Mouse (Mus musculus): Measurements from ENCODE around the gene Nusap1.
"Not testable (repeated sequence)": the region's sequence is repeated elsewhere in the genome, so short reads cannot be mapped to it uniquely, and the experiment has no call there.

Gene Nusap1

DNA sequence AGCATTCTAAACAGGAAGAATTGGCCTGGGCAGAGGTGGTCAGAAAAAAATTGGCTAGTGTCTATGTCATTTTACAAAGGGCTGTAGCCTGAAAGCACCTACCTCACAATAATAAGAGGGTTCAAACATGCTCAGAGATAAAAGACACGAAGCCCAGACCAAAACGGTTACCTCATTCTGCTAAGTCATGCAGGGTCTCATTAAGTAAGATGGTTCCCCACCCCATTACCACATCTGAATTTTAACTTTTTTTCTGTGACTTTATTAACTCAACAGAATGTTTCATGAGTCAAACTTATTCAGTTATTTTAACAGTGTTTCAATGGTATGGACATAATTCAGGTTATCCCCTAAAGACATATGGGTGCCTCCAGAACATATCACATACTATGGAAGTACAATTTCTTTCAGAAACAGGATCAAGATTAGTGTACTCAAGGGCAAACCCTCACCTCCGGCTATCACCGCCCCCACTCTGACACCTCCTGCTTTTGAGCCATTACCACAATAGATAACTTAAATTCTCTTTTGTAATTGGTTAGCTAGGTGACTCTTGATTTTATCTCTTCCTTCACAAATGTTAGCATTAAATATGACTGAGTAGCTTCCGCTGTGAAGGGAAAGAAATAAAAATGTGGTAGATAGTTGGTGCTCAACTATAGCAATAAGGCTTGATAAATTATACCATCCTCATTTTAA lies 23.3 kb downstream of the Nusap1 start:
- no peak for DNase-seq (ENCODE audit: inconsistent age in 2 of 2, low spot score in 1 of 2)

GRCm38 (mm10) chr2:119644254-119644653 lies 26.2 kb downstream of the Nusap1 start:
- no peak for DNase-seq (ENCODE audit: inconsistent age in 2 of 2, low spot score in 1 of 2)

DNA sequence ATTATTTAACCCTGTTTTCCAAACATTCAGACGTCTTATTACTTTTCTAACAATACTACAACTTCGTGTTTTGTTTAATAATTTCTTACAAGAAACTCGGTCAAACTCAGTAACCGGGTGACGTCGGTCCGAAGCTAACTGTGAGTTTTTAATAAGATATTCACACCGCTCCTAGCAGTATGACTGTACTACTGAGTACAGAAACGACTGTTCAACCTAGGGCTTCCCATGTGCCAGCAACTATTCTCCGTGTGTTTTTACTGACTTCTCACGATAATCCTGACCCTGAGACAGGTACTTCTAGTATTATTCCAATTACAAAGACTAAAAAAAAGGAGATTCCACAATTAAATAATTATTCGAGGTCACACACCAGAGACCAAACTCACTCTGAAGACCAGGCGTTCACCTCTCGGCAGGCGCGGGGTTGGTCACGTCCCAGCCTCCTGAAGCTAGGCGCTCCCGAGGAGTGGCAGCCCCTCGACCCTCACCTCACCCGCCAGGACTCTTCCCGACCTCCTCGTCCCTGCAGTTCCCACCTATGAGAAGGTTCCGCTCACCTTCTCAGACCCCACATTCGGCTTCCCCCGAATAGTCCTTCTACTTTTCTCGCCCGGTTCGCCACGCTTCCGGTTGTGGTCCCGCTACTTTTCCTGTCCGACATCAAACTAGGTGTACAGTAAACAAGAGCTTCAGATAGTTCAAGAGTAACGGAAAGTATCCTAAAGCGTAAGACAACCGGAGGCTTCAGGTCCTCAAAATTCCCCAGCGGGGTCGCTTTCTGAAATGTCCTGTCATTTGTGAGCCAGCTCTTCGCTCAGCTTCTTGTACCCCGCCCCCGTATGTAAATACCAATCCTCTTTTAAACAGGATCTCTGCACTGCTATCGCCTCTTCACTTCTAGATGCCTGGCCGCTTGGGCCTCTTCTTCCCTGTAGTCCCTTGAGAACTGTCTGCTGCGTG lies 44.4 kb downstream of the Nusap1 start, which contains the start of gene Ndufaf1:
Ndufaf1 (minus strand) TSS at position 608 of the 963 bp plus-strand sequence.
- DNase-seq (ENCODE audit: inconsistent age in 2 of 2, low spot score in 1 of 2) = peak; percentile 83 to 96

GRCm38 (mm10) chr2:119665744-119666143 lies 47.6 kb downstream of the Nusap1 start:
- not testable (repeated sequence) for DNase-seq (ENCODE audit: inconsistent age in 2 of 2, low spot score in 1 of 2)

- DNase-seq (ENCODE audit: inconsistent age in 2 of 2, low spot score in 1 of 2) = peak; percentile 11 to 62
Observed at GRCm38 (mm10) chr2:119669010-119669409, 50.9 kb downstream of the Nusap1 start.

DNA sequence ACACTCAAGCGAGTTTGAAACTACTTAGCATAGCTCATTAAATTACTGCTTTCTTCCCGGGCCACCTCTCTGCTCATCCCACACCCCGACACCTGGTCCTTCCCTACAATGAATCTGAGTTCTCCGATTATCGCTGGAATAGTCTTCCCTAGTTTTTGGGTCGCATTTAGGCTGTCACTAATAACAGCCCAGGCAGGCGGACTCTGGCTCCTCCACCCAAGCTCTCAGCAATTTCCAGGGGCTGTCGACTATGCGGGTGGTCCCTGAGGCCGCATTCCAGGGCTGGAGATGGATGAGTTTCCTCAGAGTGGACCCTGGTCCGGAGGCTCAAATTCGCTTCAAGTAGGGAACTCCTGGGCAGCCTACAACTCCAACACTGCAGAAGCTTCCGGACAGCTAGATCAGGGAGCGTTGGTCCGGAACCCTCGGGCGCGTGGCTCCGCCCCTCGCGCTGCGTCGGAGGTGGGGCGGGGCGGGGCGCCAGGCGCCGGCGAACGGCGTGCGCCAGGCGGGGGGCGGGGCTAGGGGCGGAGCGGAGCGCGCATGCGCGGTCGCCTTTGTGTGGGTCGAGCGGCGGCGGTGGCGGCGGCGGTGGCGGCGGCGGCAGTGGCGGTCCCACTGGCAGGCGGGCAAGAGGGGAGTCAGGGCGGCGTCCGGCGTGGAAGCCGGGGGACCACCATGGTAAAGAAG lies 56.6 kb downstream of the Nusap1 start, which contains the start of gene Rtf1:
Rtf1 (plus strand) TSS at position 544 of the 690 bp plus-strand sequence.
- DNase-seq (ENCODE audit: inconsistent age in 2 of 2, low spot score in 1 of 2) = peak; percentile 95 to 98

DNA sequence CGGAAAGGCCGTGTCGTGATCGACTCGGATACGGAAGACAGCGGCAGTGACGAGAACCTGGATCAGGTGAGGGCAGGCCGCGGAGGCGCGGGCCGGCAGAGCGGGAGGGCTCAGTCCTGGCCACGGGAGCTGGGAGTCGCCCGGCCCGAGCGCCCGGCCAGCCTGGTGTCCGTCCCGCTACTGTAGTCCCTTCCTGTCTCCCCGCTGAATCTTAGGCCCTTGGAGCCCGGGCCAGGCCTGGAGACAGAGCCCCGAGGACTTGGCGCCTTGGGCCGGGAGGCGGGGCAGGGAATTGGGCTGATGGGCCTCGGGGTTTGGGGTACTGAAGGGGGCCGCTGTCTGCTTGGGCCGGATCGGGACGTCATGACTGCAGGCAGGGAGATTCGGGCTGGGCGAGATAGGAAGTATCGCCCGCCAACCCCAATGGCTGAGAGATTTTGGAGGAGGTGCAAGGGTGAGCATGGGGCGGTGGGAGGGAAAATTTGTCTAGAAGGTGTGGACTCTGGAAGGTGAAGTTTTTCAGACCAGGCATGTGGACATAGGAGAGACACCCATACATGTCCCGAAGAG lies 57.2 kb downstream of the Nusap1 start:
- no peak for DNase-seq (ENCODE audit: inconsistent age in 2 of 2, low spot score in 1 of 2)

DNA sequence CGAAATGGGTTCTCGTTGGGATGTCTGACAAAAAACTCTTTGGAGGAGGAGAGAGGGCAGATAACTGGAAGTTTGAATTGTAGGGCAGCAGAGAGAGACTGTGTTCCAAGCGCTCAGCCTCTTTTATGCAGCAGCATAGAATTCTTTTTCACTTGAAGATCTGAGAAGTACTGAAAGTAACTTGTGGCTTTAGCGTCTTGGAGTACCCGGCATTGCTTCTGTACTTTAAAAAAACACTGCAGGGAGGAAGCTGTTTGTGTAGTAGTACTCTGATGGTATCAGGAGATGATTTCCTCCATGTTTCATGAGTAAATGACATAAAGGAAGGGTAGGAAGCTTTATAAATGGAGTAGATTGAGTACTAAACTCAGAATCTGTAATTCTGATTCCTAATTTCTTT lies 57.7 kb downstream of the Nusap1 start:
- DNase-seq (ENCODE audit: inconsistent age in 2 of 2, low spot score in 1 of 2) = no peak

GRCm38 (mm10) chr2:119683706-119684105 lies 65.6 kb downstream of the Nusap1 start:
- DNase-seq (ENCODE audit: inconsistent age in 2 of 2, low spot score in 1 of 2) = no peak

- DNase-seq (ENCODE audit: inconsistent age in 2 of 2, low spot score in 1 of 2) = peak in 1 of 2 experiments; percentile 38
Observed at GRCm38 (mm10) chr2:119692003-119692701, 74.1 kb downstream of the Nusap1 start.

DNA sequence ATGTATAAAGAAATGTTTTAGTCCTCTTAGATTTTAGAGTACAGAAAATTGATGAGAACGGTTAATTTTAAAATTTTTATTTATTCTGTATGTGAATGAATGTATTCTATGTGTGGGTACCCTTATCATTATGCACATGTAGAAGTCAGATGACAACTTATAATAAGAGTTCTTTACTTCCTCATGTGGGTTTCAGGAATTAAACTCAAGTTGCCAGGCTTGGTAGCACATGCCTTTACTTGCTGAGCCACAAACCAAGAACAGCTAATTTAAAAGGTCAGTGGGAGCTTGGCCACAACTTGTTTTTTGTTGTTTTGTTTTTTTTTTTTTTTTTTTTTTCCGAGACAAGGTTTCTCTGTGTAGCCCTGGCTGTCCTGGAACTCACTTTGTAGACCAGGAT lies 76.7 kb downstream of the Nusap1 start:
- no peak for DNase-seq (ENCODE audit: inconsistent age in 2 of 2, low spot score in 1 of 2)

GRCm38 (mm10) chr2:119696111-119696510 lies 78.0 kb downstream of the Nusap1 start:
- DNase-seq (ENCODE audit: inconsistent age in 2 of 2, low spot score in 1 of 2) = peak in 1 of 2 experiments; percentile 25

DNA sequence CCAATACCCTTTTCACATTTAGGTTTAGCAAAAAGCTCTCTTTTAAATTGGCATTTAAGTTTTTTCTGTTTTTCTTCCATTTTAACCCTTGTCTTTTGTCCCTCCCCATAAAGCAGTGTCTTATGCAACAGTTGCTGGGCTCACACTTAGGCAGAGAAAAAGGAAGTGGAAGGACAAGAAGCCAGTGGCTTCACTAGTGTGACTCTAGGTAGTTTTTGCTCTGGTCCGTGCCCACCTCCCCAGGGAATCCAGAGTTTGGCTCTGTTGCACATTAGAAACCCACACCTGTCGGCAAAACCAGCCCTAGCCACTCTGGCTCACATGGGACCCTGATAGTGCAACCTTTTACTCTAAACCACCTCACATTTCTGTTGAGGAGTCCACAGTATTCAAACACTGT lies 80.4 kb downstream of the Nusap1 start:
- DNase-seq (ENCODE audit: inconsistent age in 2 of 2, low spot score in 1 of 2) = no peak

DNA sequence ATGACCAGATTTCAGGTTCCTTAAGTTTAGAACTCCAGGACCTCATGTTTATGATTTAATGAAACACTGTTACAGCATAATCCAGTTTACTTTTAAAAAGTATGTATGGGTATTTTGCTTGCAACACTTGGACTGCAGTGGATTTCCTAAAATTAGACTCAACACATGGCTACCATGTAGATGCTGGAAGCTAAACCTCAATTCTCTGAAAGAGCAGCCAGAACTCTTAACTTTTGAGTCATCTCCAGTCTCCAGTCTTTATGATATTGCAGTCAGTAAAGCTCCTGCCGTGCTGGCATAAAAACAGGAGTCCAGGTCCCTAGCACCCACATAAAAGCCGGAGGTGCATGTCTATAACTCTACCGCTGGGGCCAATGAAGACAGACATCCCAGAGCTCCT lies 81.9 kb downstream of the Nusap1 start:
- no peak for DNase-seq (ENCODE audit: inconsistent age in 2 of 2, low spot score in 1 of 2)

All from adrenal gland, adult (tissue).